25 mouse cellular contexts compared by ENCODE assay signal in genomic region chr1:43247609-43248008, GRCm38 (mm10). TPM values are rescaled to one million over a fixed set of nuclear protein-coding genes. Genes with fewer than 3 reads are reported as not detected.
DNase-seq lines count a peak whose midpoint lies in the region; ATAC-seq and TF ChIP-seq lines count a peak whose summit lies in the region.
"Had no signal": no experiment of that assay in that cellular context is flagged by ENCODE, and none has a peak within 500 bp of the region (broad histone marks: within the 10 kb centered on the region; RNA-seq: fewer than 3 reads in every experiment).

No protein-coding gene starts in this region.

- intact Hi-C loops in heart, postnatal 25 days (cut with DNase I) = no loop called here

- H3K27me3 ChIP-seq in heart, embryonic 12.5 days (replicated peaks) = no peaks in the 10 kb centered on the region
- no peaks in the 10 kb centered on the region for H3K27me3 ChIP-seq in heart, postnatal 0 days (ENCODE audit: control insufficient read depth, insufficient read depth, low read length)
- no peaks in the 10 kb centered on the region for H3K27me3 ChIP-seq in hindbrain, embryonic 16.5 days (replicated peaks; ENCODE audit: control insufficient read depth, insufficient read depth, low read length)
- no peaks in the 10 kb centered on the region; the same call in 1 of the 2 replicates for H3K27me3 ChIP-seq in midbrain, postnatal 0 days (ENCODE audit: insufficient read depth, low read length)
- H3K27me3 ChIP-seq: CH12.LX; forebrain, embryonic 13.5 days; intestine, embryonic 15.5 days; neural tube, embryonic 12.5 days had no signal

- H3K9ac ChIP-seq in heart, embryonic 12.5 days = no peak overlapping the region
- H3K9ac ChIP-seq in heart, postnatal 0 days (replicated peaks; ENCODE audit: low read depth, low read length) = no peak overlapping the region
- no peak overlapping the region for H3K9ac ChIP-seq in hindbrain, embryonic 16.5 days (ENCODE audit: low read depth, low read length)
- no peak overlapping the region for H3K9ac ChIP-seq in midbrain, postnatal 0 days (replicated peaks; ENCODE audit: low read length, poor library complexity, severe bottlenecking)
- H3K9ac ChIP-seq: forebrain, embryonic 13.5 days; intestine, embryonic 15.5 days; liver, embryonic 14.5 days; neural tube, embryonic 12.5 days had no signal

- peak overlapping the region; percentile 91 for H3K27ac ChIP-seq in heart, embryonic 12.5 days (ENCODE audit: poor library complexity, severe bottlenecking)
- peak overlapping the region; percentile 94 for H3K27ac ChIP-seq in heart, postnatal 0 days (ENCODE audit: low read depth)
- no peak overlapping the region for H3K27ac ChIP-seq in hindbrain, embryonic 16.5 days (ENCODE audit: low read depth, low read length)
- H3K27ac ChIP-seq in midbrain, postnatal 0 days (ENCODE audit: low read depth, low read length) = no peak overlapping the region
- H3K27ac ChIP-seq: forebrain, embryonic 13.5 days; hindbrain, postnatal 0 days; intestine, embryonic 15.5 days; liver, embryonic 14.5 days; neural tube, embryonic 12.5 days had no signal

- H3K4me2 ChIP-seq in heart, embryonic 12.5 days = no peak overlapping the region
- H3K4me2 ChIP-seq in heart, postnatal 0 days (ENCODE audit: low read depth, low read length) = no peak overlapping the region
- no peak overlapping the region for H3K4me2 ChIP-seq in hindbrain, embryonic 16.5 days (ENCODE audit: low read length)
- no peak overlapping the region for H3K4me2 ChIP-seq in midbrain, postnatal 0 days (ENCODE audit: low read depth, low read length, poor library complexity, severe bottlenecking)
- H3K4me2 ChIP-seq: forebrain, embryonic 13.5 days; intestine, embryonic 15.5 days; neural tube, embryonic 12.5 days had no signal

- peak; percentile 98 for DNase-seq in heart, adult 11 months
- no peak for DNase-seq in heart, postnatal 25 days (ENCODE audit: low spot score)
- DNase-seq in heart, postnatal 0 days (ENCODE audit: low spot score) = peak; percentile 95
- no peak for DNase-seq in left cerebral cortex, adult 9 months (ENCODE audit: low spot score in 2 of 2)
- DNase-seq in midbrain, postnatal 0 days (ENCODE audit: low spot score) = no peak
- DNase-seq: adrenal gland, adult 8-10 months; cerebellum, adult 8-10 months; cerebellum, postnatal 36 days; gastrocnemius, postnatal 10 days; kidney, adult 9 months; kidney, postnatal 10 days; layer of hippocampus, adult 9-11 months; liver; lung, adult 2 months; lung, postnatal 10 days had no signal

- peak; percentile 99 for TF ChIP-seq EP300 in heart, postnatal 0 days (IDR thresholded peaks at IDR 0.05; ENCODE audit: low read depth)

- no peak for TF ChIP-seq CTCF in heart, postnatal 0 days (IDR thresholded peaks at IDR 0.05; ENCODE audit: low read depth)
- TF ChIP-seq CTCF in midbrain, postnatal 0 days (IDR thresholded peaks at IDR 0.05) = no peak

- H3K36me3 ChIP-seq in heart, embryonic 12.5 days = no peaks in the 10 kb centered on the region
- H3K36me3 ChIP-seq in heart, postnatal 0 days (replicated peaks; ENCODE audit: control insufficient read depth, insufficient read depth, low read length) = no peaks in the 10 kb centered on the region
- H3K36me3 ChIP-seq in hindbrain, embryonic 16.5 days (ENCODE audit: control insufficient read depth, insufficient read depth, low read length) = no peaks in the 10 kb centered on the region
- no peaks in the 10 kb centered on the region for H3K36me3 ChIP-seq in midbrain, postnatal 0 days (ENCODE audit: insufficient read depth, low read length)
- H3K36me3 ChIP-seq: intestine, embryonic 15.5 days; neural tube, embryonic 12.5 days had no signal

- peaks cover 22% of the 10 kb centered on the region for H3K4me1 ChIP-seq in heart, embryonic 12.5 days (replicated peaks)
- H3K4me1 ChIP-seq in heart, postnatal 0 days (ENCODE audit: control insufficient read depth, insufficient read depth) = peaks cover 46% of the 10 kb centered on the region
- no peaks in the 10 kb centered on the region for H3K4me1 ChIP-seq in hindbrain, embryonic 16.5 days (ENCODE audit: control insufficient read depth, insufficient read depth, low read depth, low read length)
- no peaks in the 10 kb centered on the region for H3K4me1 ChIP-seq in midbrain, postnatal 0 days (ENCODE audit: insufficient read depth, low read length)
- H3K4me1 ChIP-seq: forebrain, embryonic 13.5 days; intestine, embryonic 15.5 days; neural tube, embryonic 12.5 days had no signal

- ATAC-seq in heart, embryonic 12.5 days (ENCODE audit: insufficient number of reproducible peaks, low FRiP score) = peak; percentile 83
- ATAC-seq in heart, postnatal 0 days (ENCODE audit: insufficient read depth, low read depth) = peak; percentile 95
- ATAC-seq in hindbrain, embryonic 16.5 days = no peak
- no peak for ATAC-seq in midbrain, postnatal 0 days (ENCODE audit: low FRiP score)
- ATAC-seq: forebrain, embryonic 13.5 days; hindbrain, postnatal 0 days; intestine, embryonic 15.5 days; midbrain, embryonic 16.5 days had no signal

- H3K9me3 ChIP-seq in heart, embryonic 12.5 days (replicated peaks) = 0 out of 2 replicates have a peak, but pooled peaks cover 4% of the 10 kb centered on the region
- no peaks in the 10 kb centered on the region for H3K9me3 ChIP-seq in heart, postnatal 0 days (replicated peaks; ENCODE audit: control insufficient read depth, low read length)
- H3K9me3 ChIP-seq in hindbrain, embryonic 16.5 days (ENCODE audit: control insufficient read depth, low read length) = no peaks in the 10 kb centered on the region
- H3K9me3 ChIP-seq in midbrain, postnatal 0 days (ENCODE audit: low read length) = no peaks in the 10 kb centered on the region
- H3K9me3 ChIP-seq: forebrain, embryonic 13.5 days; intestine, embryonic 15.5 days; neural tube, embryonic 12.5 days had no signal

- no peak overlapping the region for H3K4me3 ChIP-seq in heart, embryonic 12.5 days
- no peak overlapping the region for H3K4me3 ChIP-seq in heart, postnatal 0 days (ENCODE audit: low read depth, low read length)
- H3K4me3 ChIP-seq in hindbrain, embryonic 16.5 days (ENCODE audit: low read length) = no peak overlapping the region
- H3K4me3 ChIP-seq in midbrain, postnatal 0 days (ENCODE audit: low read depth, low read length) = no peak overlapping the region
- H3K4me3 ChIP-seq: forebrain, embryonic 13.5 days; intestine, embryonic 15.5 days; myocyte; neural tube, embryonic 12.5 days had no signal

- WGBS in heart, embryonic 12.5 days = 16% methylated on average over 1 of the region's 1 CpGs
- WGBS in heart, postnatal 0 days = 41% methylated on average over 1 of the region's 1 CpGs
- 84% methylated on average over 1 of the region's 1 CpGs for WGBS in hindbrain, embryonic 16.5 days
- WGBS in midbrain, postnatal 0 days = 85% methylated on average over 1 of the region's 1 CpGs

RNA-seq across cellular contexts. Expression of gene Fhl2, which starts 50.8 kb away (rescaled TPM):
- 1,000 to 10,000 TPM; 2,139 to 2,275 TPM for total RNA-seq in heart, postnatal 25 days (2021)
- polyA plus RNA-seq in heart, embryonic 12.5 days (2016; fragmentation: Nextera tagmentation; extraction: Ambion mirVana) = 203 and 205 TPM in 2 replicates
- total RNA-seq in heart, postnatal 0 days (2014; rRNA removed; ENCODE audit: low replicate concordance) = 2,555 and 2,942 TPM in 2 replicates
- 974 and 1,129 TPM in 2 replicates for polyA plus RNA-seq in heart, postnatal 0 days (2015; fragmentation: Nextera tagmentation; extraction: Ambion mirVana)
- polyA plus RNA-seq in hindbrain, embryonic 16.5 days (2015; fragmentation: Nextera tagmentation; extraction: Ambion mirVana) = 27.1 and 30.9 TPM in 2 replicates
- total RNA-seq in midbrain, postnatal 0 days (2014; rRNA removed) = 29.4 and 30.4 TPM in 2 replicates
- polyA plus RNA-seq in midbrain, postnatal 0 days (2015; fragmentation: Nextera tagmentation; extraction: Ambion mirVana) = 26.4 and 29.5 TPM in 2 replicates

Comparison
In these comparisons a context has a peak if more than half of its experiments do, and no peak if none do; other contexts are left out.
1. DNase-seq: peak in heart, adult 11 months (single experiment) and heart, postnatal 0 days (single experiment); none in heart, postnatal 25 days (single experiment), left cerebral cortex, adult 9 months (0 of 2) and midbrain, postnatal 0 days (single experiment).
2. ATAC-seq: peak in heart, embryonic 12.5 days (single experiment) and heart, postnatal 0 days (single experiment); none in hindbrain, embryonic 16.5 days (single experiment) and midbrain, postnatal 0 days (single experiment).
3. H3K27ac ChIP-seq: peak in heart, embryonic 12.5 days (single experiment) and heart, postnatal 0 days (single experiment); none in hindbrain, embryonic 16.5 days (single experiment) and midbrain, postnatal 0 days (single experiment).